Mouse (Mus musculus): Measurements from ENCODE around the gene Eif1ad.
"Not testable (repeated sequence)": the region's sequence is repeated elsewhere in the genome, so short reads cannot be mapped to it uniquely, and the experiment has no call there.

Gene Eif1ad

GRCm38 (mm10) chr19:5366175-5367052 is at the start of gene Eif1ad:
TSS of gene Eif1ad (plus strand) at chr19:5366741.
- in situ Hi-C loops (cut with MboI, MseI): no loop called here

GRCm38 (mm10) chr19:5323801-5324200 is 42.7 kb upstream of the Eif1ad start:
- in situ Hi-C loops (cut with MboI, MseI): no loop called here

- in situ Hi-C loops (cut with MboI, MseI): no loop called here
Observed at GRCm38 (mm10) chr19:5327970-5328369, 38.6 kb upstream of the Eif1ad start.

GRCm38 (mm10) chr19:5334741-5335140 is 31.8 kb upstream of the Eif1ad start:
- in situ Hi-C loops (cut with MboI, MseI): no loop called here

- in situ Hi-C loops (cut with MboI, MseI): no loop called here
Observed at GRCm38 (mm10) chr19:5335441-5335840, 31.1 kb upstream of the Eif1ad start, which contains the start of gene Catsper1. TSS of gene Catsper1 (plus strand) at chr19:5335741.

DNA sequence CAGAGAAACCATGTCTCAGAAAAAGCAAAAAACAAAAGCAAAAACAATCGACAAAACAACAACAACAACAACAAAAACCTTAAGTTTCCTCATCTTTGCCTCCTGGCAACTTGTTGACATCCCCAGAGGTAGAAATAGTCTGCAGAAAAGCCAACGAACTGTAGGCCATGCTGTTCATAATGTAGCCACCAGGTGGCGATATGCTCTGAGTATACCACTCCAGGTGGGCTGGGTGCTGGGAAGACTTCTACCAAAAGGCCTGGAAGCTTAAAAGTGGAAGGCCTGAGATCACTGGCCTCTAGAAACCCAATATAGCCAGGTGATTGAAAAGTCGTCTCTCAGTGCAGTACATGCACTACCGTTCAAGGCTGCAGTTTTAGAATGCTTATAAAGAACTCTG is 28.6 kb upstream of the Eif1ad start:
- in situ Hi-C loops (cut with MboI, MseI): no loop called here

DNA sequence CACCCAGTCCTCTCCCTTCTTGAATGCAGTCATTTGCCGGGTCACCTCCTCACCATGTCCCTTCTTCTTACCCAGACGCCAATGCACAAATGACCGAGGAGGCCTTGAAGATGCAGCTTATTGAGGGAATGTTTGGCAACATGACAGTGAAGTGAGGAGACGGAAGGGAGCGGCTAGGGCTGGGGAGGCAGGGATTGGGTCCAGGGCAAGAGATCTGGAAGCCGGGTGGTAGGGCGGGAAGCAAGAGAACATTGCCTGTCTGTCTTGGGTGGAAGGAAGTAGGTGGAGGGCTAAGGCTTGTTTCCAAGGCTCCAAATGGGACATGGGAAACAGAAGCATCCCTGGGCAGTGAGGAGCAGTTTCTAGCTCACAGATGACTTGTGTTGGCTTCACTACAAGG is 25.2 kb upstream of the Eif1ad start:
- in situ Hi-C loops (cut with MboI, MseI): no loop called here

DNA sequence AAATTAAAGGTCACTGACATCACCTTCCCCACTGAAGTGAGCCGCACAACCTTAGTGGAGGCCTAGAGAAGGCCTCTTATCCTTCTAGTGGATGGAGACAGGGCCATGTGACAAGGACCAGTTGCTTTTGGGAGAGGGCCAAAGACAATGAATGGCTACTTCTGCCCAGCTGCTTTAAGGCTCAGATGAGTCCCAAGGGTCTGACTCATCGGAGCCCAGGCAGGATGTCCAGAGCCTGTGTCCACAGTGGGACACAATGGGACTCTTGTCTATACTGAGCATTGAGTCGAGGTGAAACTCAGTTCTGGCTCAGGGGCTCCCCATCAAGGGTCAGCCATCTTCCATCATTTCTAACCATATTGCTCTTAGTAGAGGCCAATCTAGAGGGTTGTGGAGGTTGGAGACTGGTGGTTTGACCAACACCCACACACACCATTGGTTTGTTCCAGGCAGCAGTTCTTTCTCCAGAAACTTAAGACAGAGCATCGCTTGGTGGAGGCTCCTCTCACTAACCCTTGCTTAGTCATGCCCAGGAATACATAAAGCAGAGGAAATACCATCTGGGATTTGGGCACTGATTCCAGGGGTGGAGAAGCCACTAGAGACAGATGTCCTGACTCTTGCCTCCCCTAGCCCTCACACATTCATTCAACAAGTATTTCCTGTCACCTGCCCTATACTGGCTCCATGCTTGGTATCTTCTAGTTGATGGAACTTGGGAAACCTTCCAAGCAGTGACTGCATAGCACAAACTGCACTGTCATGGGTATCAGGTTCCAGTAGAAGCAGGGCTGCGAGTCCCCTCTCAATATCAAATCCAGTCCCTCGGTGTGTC is 21.0 kb upstream of the Eif1ad start:
- in situ Hi-C loops (cut with MboI, MseI): no loop called here

DNA sequence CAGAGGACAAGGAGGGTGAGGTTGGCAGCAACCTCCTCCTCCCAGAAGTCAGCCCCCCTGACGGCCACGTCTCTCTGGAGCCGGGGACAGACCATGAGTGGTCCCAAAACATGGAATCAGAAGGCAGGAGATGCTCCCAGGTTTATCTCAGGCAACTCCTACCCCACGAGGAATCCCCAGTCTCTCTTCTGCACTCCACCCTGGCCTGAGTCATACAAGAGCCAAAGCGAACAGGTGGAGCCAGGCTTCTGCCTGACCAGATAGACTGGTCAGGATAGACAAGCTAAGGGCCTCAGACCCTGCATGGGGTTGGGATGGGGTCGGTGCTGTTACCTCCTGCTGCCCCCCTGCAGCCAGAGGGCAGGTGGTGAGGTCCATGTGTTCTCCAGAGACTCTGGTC is 18.5 kb upstream of the Eif1ad start:
- in situ Hi-C loops (cut with MboI, MseI): no loop called here

DNA sequence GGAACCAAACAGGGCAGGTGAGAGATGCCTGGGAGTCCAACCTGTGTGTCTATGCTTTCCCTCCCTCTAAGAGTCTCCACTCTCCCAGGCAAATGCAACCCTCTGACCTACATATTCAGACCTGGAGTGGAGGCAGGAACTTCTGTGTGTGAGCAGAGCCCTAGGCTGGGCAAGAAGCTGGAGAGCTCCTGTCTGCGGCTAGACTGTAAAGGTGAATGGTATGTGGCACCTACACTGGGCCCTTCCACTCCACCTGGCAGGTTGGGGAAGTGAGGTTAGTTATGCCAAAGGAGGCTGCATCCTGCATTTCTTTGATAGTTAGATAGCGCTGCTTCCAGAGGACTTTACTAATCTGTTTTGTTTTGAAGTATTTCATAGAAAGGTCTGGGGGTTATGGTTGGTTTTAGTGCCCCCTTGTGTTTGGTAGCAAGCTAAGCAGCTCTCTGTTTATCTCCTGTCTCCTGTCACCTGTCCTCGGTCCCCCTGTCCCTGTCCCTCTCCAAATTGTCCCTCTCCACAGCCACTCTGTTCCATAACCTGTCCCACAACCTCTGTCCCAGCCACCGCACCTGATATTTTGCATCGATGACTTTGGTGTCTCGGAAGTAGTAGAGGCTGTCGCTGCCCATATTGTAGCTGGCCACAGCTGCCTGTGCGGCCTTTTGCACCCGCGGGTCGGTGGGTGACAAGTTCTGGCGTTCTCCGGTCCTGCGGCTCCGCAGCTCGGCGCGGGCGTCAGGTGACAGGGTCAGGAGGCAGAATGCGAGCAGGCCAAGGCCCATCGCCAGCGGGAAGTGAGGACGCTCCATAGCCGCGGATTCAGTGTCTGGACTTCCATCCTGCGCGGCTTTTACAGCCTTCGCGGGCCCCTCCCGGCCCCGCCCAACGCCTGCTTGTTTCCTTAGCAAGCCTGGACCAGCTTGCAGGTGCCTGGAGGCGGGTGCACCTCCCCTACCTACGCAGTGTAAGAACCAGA is 17.7 kb upstream of the Eif1ad start:
- in situ Hi-C loops (cut with MboI, MseI): no loop called here

GRCm38 (mm10) chr19:5349502-5349873 is 17.1 kb upstream of the Eif1ad start, which contains the start of gene Cst6:
TSS of gene Cst6 (minus strand) at chr19:5349574.
- in situ Hi-C loops (cut with MboI, MseI): not testable (repeated sequence)

DNA sequence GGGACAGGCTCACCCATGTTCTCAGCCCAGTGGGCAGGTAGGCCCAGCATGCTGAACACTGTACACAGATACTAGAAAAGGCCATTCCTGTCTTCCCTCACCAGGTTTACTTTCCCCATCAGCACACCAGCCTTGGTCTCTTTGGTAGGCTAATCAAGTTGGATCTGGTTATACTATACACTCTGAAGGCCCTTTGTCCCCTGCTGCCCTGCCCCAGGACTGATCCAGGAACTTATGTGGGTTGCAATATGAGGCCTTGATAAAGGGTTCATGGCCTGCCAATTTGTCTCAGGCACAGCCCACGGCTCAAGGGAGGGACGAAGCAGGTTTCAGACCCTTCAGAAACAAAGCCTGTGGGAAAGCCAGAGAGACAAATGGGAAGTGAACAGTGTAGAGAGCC is 12.9 kb upstream of the Eif1ad start:
- in situ Hi-C loops (cut with MboI, MseI): no loop called here

GRCm38 (mm10) chr19:5356080-5356479 is 10.5 kb upstream of the Eif1ad start:
- in situ Hi-C loops (cut with MboI, MseI): no loop called here

DNA sequence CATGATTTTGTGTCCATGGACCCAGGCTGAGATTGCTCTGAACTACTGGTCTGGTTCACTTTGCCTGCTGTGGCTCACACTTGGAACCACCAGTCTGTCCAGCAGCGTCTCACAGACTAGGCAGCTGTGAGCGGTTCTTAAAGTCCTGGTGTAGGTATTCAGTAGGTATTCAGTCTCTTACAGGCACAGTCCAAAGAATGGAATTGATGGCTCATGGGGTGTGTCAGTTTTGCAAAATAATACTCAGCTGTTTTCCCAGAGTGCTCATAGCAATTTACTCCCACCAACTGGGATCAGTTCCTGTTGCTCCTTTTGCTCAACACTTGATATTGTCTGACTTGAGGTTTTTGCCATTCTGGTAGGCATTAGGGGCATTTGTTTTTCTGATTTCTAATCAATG is 4.4 kb upstream of the Eif1ad start:
- in situ Hi-C loops (cut with MboI, MseI): no loop called here

GRCm38 (mm10) chr19:5364124-5364523 is 2.4 kb upstream of the Eif1ad start:
- in situ Hi-C loops (cut with MboI, MseI): no loop called here

DNA sequence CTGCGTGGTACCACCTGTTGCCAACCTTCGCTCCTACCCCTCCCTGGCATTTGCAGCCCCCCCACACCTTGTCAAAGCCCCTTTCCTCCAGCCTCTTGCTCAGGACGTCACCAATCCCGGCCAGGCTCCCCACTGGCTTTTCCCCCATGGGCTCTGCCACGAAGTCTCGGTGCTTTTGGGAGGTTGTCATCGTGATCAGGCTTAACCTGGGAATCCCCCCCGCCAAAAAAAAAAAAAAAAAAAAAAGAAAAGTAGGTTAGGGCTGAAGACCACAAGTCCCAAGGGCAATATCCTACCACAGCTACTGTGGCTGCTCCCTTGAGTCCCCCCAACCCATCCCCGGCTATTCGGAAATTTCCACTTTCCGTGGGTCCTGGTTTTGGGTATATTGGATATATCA is 790 bp upstream of the Eif1ad start:
- in situ Hi-C loops (cut with MboI, MseI): no loop called here

DNA sequence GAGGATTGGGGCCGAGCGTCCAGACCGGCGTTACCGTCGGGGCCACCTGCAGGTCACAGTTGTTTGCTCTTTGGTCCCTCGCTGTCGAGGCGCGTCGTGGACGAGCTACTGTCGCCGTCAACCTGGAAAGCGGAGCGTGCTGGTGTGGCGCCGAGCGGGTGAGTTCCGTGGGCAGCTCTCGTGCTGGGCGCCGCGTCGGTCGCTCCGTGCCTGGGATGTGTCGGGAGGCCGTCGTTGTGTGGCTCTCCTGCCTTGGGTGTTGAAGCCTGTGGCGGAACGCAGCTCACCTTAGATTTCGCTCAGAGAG is 465 bp downstream of the Eif1ad start, which contains the start of gene Banf1:
Gene Banf1 (minus strand): TSS at position 116 of the 307 bp plus-strand sequence.
- in situ Hi-C loops (cut with MboI, MseI): no loop called here

- in situ Hi-C loops (cut with MboI, MseI): no loop called here
Observed at GRCm38 (mm10) chr19:5367455-5367854, 914 bp downstream of the Eif1ad start.

DNA sequence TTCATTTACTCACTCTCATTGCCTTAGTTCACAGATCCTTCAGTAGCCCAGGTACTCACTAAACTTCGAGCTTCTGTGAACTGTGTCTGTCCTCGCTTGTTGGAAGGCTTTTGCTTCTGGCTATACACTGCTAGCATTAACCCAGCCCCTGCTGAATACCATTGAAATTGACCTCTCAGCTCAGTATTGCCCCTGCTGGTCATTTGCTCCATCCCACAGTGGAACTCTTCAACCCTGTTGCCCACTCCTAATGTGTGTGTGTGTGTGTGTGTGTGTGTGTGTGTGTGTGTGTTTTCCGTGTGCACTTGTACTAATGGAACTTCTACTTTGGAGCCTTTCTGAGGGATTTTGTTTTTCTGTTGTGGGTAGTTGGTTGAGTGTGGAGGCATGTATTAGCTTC is 4.4 kb downstream of the Eif1ad start:
- in situ Hi-C loops (cut with MboI, MseI): no loop called here

DNA sequence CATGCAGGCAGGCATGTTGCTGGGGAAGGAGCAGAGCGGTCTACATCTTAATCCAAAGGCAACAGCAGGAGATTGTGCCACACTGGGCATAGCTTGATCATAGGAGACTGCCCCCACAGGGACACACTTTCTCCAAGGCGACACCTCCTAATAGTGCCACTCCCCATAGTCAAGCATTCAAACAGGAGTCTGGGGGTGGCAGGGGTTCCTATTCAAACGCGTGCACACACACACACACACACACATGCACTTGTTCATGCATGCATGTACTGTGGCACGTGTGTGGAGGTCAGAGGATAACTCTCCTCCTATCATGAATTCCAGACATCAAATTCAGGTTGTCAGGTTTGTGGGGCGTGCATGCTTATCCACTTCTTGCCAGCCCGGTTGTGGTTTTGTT is 6.2 kb downstream of the Eif1ad start:
- in situ Hi-C loops (cut with MboI, MseI): no loop called here

DNA sequence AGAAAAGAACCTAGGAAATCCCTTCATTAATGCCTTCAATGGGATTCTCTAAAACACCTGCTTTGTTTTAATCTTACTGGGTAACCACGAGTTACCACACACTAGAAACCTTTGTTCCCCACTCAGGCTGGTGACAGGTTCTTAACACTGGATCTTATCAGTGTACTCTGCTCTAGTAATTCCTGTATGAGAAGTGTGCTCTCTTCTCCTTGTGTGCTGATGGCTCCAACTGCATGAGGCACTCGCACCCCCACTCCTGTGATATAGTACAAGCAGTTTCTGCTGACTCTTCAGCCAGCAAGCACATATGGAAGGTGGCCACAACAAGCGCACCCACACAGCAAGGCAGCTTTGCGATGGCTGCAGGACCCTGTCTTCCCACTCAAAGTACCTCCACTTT is 7.6 kb downstream of the Eif1ad start:
- in situ Hi-C loops (cut with MboI, MseI): no loop called here

DNA sequence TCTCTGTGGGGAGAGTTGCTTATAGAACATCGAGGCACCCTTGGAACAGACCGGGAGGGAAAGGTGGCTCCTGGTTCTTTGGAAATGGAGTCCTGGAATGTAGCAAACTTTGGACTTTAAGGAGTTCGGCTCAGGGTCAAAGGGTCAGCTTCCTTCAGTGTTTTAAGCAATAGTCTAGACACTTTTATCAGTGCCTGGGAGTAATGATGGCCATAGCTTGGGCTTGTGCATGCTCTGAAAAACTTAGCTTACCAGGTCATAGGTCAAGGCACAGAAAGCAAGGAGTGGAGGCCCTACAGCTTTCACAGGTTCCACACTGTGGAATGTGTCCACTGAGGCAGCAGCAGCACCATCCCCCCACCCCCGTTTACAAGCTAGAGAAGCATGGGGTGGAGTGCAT is 8.2 kb downstream of the Eif1ad start:
- in situ Hi-C loops (cut with MboI, MseI): no loop called here
